ENCODE assay signal across 28 mouse cellular contexts in the genomic region with DNA sequence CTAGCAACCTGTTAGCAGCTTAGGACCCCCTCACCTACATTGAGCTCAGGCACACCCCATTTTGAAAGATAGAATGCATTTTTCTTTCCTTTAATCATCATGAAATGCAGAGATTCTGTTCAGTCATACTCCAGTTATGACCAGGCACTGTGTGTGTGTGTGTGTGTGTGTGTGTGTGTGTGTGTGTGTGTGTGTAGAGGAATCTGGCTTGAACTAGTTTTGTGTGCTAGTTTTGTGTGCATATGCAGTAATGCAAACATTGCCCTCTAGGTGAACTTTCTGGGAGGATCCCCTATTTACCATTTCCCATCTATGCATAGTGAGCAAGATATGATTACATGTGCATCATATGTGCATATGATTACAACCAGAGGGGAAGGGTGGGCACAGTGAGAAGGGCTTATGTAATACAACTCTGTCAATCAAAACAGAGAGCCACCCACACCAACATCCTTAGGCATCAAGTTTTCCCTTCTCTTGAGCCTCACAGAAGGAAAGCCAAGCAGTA. TPM values are rescaled to one million over a fixed set of nuclear protein-coding genes. Genes with fewer than 3 reads are reported as not detected.
DNase-seq lines count a peak whose midpoint lies in the region; ATAC-seq and TF ChIP-seq lines count a peak whose summit lies in the region.
"Had no signal": no experiment of that assay in that cellular context is flagged by ENCODE, and none has a peak within 500 bp of the region (broad histone marks: within the 10 kb centered on the region; RNA-seq: fewer than 3 reads in every experiment).

No protein-coding gene starts in this region.

- H3K4me1 ChIP-seq in lung, embryonic 14.5 days (ENCODE audit: insufficient read depth): peaks cover 7% of the 10 kb centered on the region; the same call in 1 of the 2 replicates
- no peaks in the 10 kb centered on the region for H3K4me1 ChIP-seq in intestine, embryonic 16.5 days (ENCODE audit: control insufficient read depth, insufficient read depth, low read length)
- H3K4me1 ChIP-seq: midbrain, embryonic 13.5 days; neural tube, embryonic 13.5 days had no signal

- no peak overlapping the region for H3K4me3 ChIP-seq in lung, embryonic 14.5 days (ENCODE audit: low read depth, low read length)
- no peak overlapping the region for H3K4me3 ChIP-seq in intestine, embryonic 16.5 days (ENCODE audit: low read length)
- no peak overlapping the region for H3K4me3 ChIP-seq in left cerebral cortex, adult 2 months
- H3K4me3 ChIP-seq: heart, embryonic 13.5 days; limb, embryonic 10.5 days; limb, embryonic 15.5 days; midbrain, embryonic 13.5 days; neural tube, embryonic 13.5 days had no signal

- intact Hi-C loops in left cerebral cortex, adult 2 months (cut with DNase I): loop anchor here (5.0 kb wide), 1 partner anchor 665 kb away; no protein-coding TSS in a partner anchor

- DNase-seq in frontal cortex, postnatal 36 days (ENCODE audit: low spot score in 2 of 2): no peak
- DNase-seq in lung, embryonic 14.5 days: peak; percentile 14
- DNase-seq in lung, adult 18-20 months: no peak
- no peak for DNase-seq in gastrocnemius, postnatal 25 days
- no peak for DNase-seq in left cerebral cortex, adult 2 months (ENCODE audit: extremely low spot score in 1 of 2, low spot score in 2 of 2)
- DNase-seq: adrenal gland, postnatal 14 days; cerebellum, adult 11 months; kidney, adult 2 months; kidney, postnatal 36 days; layer of hippocampus, postnatal 36 days; lung, postnatal 4 days; right cerebral cortex, postnatal 4 days had no signal

- 0 out of 2 replicates have a peak, but pooled peaks have one; percentile 18 for TF ChIP-seq CTCF in lung, embryonic 14.5 days (IDR thresholded peaks at IDR 0.05; ENCODE audit: low read depth)
- no peak; the same call in 1 of the 2 replicates for TF ChIP-seq CTCF in left cerebral cortex, adult 2 months (IDR thresholded peaks at IDR 0.05)

- no peak overlapping the region for H3K9ac ChIP-seq in lung, embryonic 14.5 days
- H3K9ac ChIP-seq in intestine, embryonic 16.5 days (ENCODE audit: low read depth, low read length): no peak overlapping the region
- H3K9ac ChIP-seq: heart, embryonic 13.5 days; limb, embryonic 15.5 days; liver, embryonic 14.5 days; midbrain, embryonic 13.5 days; neural tube, embryonic 13.5 days had no signal

- H3K36me3 ChIP-seq in lung, embryonic 14.5 days (ENCODE audit: insufficient read depth): no peaks in the 10 kb centered on the region
- no peaks in the 10 kb centered on the region for H3K36me3 ChIP-seq in intestine, embryonic 16.5 days (ENCODE audit: control insufficient read depth, insufficient read depth, low read length)
- H3K36me3 ChIP-seq: heart, embryonic 13.5 days; limb, embryonic 10.5 days; limb, embryonic 15.5 days; midbrain, embryonic 13.5 days; neural tube, embryonic 13.5 days had no signal

- H3K27me3 ChIP-seq in lung, embryonic 14.5 days (ENCODE audit: insufficient read depth, low read length): no peaks in the 10 kb centered on the region
- no peaks in the 10 kb centered on the region for H3K27me3 ChIP-seq in intestine, embryonic 16.5 days (replicated peaks; ENCODE audit: control insufficient read depth, insufficient read depth, low read length)
- H3K27me3 ChIP-seq: heart, embryonic 13.5 days; limb, embryonic 15.5 days; midbrain, embryonic 13.5 days; neural tube, embryonic 13.5 days had no signal

- H3K4me2 ChIP-seq in lung, embryonic 14.5 days: no peak overlapping the region
- H3K4me2 ChIP-seq in intestine, embryonic 16.5 days (ENCODE audit: low read depth, low read length): no peak overlapping the region
- H3K4me2 ChIP-seq: heart, embryonic 13.5 days; limb, embryonic 15.5 days; midbrain, embryonic 13.5 days; neural tube, embryonic 13.5 days had no signal

- no peak overlapping the region for H3K27ac ChIP-seq in lung, embryonic 14.5 days (ENCODE audit: low read depth)
- no peak overlapping the region for H3K27ac ChIP-seq in intestine, embryonic 16.5 days (ENCODE audit: low read length)
- H3K27ac ChIP-seq in left cerebral cortex, adult 2 months: no peak overlapping the region
- H3K27ac ChIP-seq: heart, embryonic 13.5 days; limb, embryonic 10.5 days; limb, embryonic 15.5 days; liver, embryonic 14.5 days; midbrain, embryonic 13.5 days; neural tube, embryonic 13.5 days had no signal

- ATAC-seq in frontal cortex, adult (ENCODE audit: low TSS enrichment): peak; percentile 86; the same call in 1 of the 2 replicates
- peak; percentile 40; the same call in 1 of the 2 replicates for ATAC-seq in lung, embryonic 14.5 days (ENCODE audit: insufficient read depth)
- ATAC-seq in intestine, embryonic 16.5 days: peak; percentile 28; the same call in 1 of the 2 replicates
- ATAC-seq: midbrain, embryonic 13.5 days had no signal

- H3K9me3 ChIP-seq in lung, embryonic 14.5 days (ENCODE audit: low read depth, low read length): no peaks in the 10 kb centered on the region
- no peaks in the 10 kb centered on the region for H3K9me3 ChIP-seq in intestine, embryonic 16.5 days (ENCODE audit: control insufficient read depth, low read length)
- H3K9me3 ChIP-seq: heart, embryonic 13.5 days; limb, embryonic 10.5 days; limb, embryonic 15.5 days; midbrain, embryonic 13.5 days; neural tube, embryonic 13.5 days had no signal

RNA-seq across cellular contexts. Expression of a gene that starts 42.2 kb away (rescaled TPM):
- polyA plus RNA-seq in lung, embryonic 14.5 days (2014; fragmentation: Nextera tagmentation; extraction: Ambion mirVana): 9.8 and 10.8 TPM in 2 replicates
- 6.5 and 8.0 TPM in 2 replicates for polyA plus RNA-seq in intestine, embryonic 16.5 days (2015; fragmentation: Nextera tagmentation; extraction: Ambion mirVana)
- total RNA-seq in gastrocnemius, postnatal 25 days (2021): not detected
- 1 to 10 TPM; 5.3 to 5.8 TPM for total RNA-seq in left cerebral cortex, adult 2 months (2021)
- total RNA-seq: adrenal gland, postnatal 14 days; gastrocnemius, adult 8-10 months; heart, adult 8-10 months; heart, postnatal 10 days; megakaryocyte-erythroid progenitor cell, adult 5-6 weeks; MEL had no signal
- polyA plus RNA-seq: gonadal fat pad, adult 2 months; hindbrain, embryonic 11.5 days; spleen, adult 2 months had no signal

Comparison
In these comparisons a context has a peak if more than half of its experiments do, and no peak if none do; other contexts are left out.
1. ATAC-seq: peak in every context shown above with its lines; median percentile 86 in frontal cortex, adult; 40 in lung, embryonic 14.5 days; 28 in intestine, embryonic 16.5 days.
2. RNA of a gene that starts 42.2 kb away (total RNA-seq): 5.3 to 5.8 TPM in left cerebral cortex, adult 2 months; not detected in gastrocnemius, postnatal 25 days; every median in the first group is over 4 times any median in the second.